Mouse (Mus musculus) intestine, embryonic 15.5 days (tissue): Measurements from ENCODE around the gene Ccdc61. TPM values are rescaled to one million over a fixed set of nuclear protein-coding genes. Genes with fewer than 3 reads are reported as not detected.
A peak's percentile ranks its signal among the peaks of the same experiment; 100 is the strongest.

Experiments
- ATAC-seq: fragments of 200-750 bp; cut with Nextera tagmentation; 2 replicates; pipeline ENCODE4 v1.8.0; 2017; ENCODE audit warnings: moderate TSS enrichment, moderate library complexity
- H3K27ac ChIP-seq: fragments of 300-500 bp; sonication (generic); 2 replicates; pipeline ENCODE4 v1.5.1; 2015; ENCODE audit warnings: mild to moderate bottlenecking, inconsistent platforms
- H3K27me3 ChIP-seq: fragments of 300-500 bp; sonication (generic); replicated peaks from 2 replicates; pipeline ENCODE4 v1.6.1; 2015; ENCODE audit warnings: inconsistent platforms
- H3K36me3 ChIP-seq: fragments of 300-500 bp; sonication (generic); 2 replicates; pipeline ENCODE4 v1.6.1; 2015; ENCODE audit warnings: inconsistent platforms
- H3K4me1 ChIP-seq: fragments of 300-500 bp; sonication (generic); replicated peaks from 2 replicates; pipeline ENCODE4 v1.6.1; 2015; ENCODE audit warnings: inconsistent platforms
- H3K4me2 ChIP-seq: fragments of 300-500 bp; sonication (generic); replicated peaks from 2 replicates; pipeline ENCODE4 v1.6.1; 2015; ENCODE audit warnings: mild to moderate bottlenecking, inconsistent platforms
- H3K4me3 ChIP-seq: fragments of 300-500 bp; sonication (generic); replicated peaks from 2 replicates; pipeline ENCODE4 v1.5.1; 2015; ENCODE audit warnings: inconsistent platforms
- H3K9ac ChIP-seq: fragments of 300-500 bp; sonication (generic); 2 replicates; pipeline ENCODE4 v1.6.1; 2015; ENCODE audit warnings: inconsistent platforms
- H3K9me3 ChIP-seq: fragments of 300-500 bp; sonication (generic); 2 replicates; pipeline ENCODE4 v1.6.1; 2016; ENCODE audit warnings: inconsistent platforms
- WGBS: fragments of 180-500 bp; shearing (Covaris S2); methylation state at CpG from one replicate; pipeline ENCODE4 v1.1.7; 2015; 5-methylcytosine and 5-hydroxymethylcytosine counted together
- polyA plus RNA-seq: library from polyadenylated mRNA; unstranded; fragments of >200 nt; fragmentation: Nextera tagmentation; extraction: Ambion mirVana; gene quantifications from 2 replicates; pipeline ENCODE4 v1.2.1, GENCODE M21; 2015

The Ccdc61 gene
- polyA plus RNA-seq, result 25.2 and 29.2 TPM in 2 replicates

- Histone ChIP-seq H3K4me3 (peak within 1 kb of the TSS; percentile 69), H3K27ac (no peak within 1 kb of the TSS), H3K9me3 (no peaks in the 10 kb centered on the region), H3K36me3 (0 out of 2 replicates have a peak, but pooled peaks cover 2% of the 10 kb centered on the region), H3K9ac (peak within 1 kb of the TSS; percentile 55), H3K4me2 (peak within 1 kb of the TSS; percentile 78), H3K27me3 (no peaks in the 10 kb centered on the region), H3K4me1 (peaks cover 13% of the 10 kb centered on the region)
- ATAC-seq, result peak; percentile 100
- under 1% methylated on average over 33 of the region's 33 CpGs for WGBS
Observed at GRCm38 (mm10) chr7:18910241-18910831, at the start of gene Ccdc61. Ccdc61 (minus strand) TSS chr7:18910415.

- no peak for ATAC-seq
- H3K9ac ChIP-seq, result no peak overlapping the region
- no peak overlapping the region for H3K27ac ChIP-seq
- no peaks in the 10 kb centered on the region for H3K9me3 ChIP-seq
- H3K36me3 ChIP-seq, result no peaks in the 10 kb centered on the region
- no peak overlapping the region for H3K4me3 ChIP-seq
- peaks cover 74% of the 10 kb centered on the region for H3K27me3 ChIP-seq
- H3K4me1 ChIP-seq, result peaks cover 23% of the 10 kb centered on the region
- no peak overlapping the region for H3K4me2 ChIP-seq
- WGBS, result 53% methylated on average over 8 of the region's 8 CpGs
Observed at GRCm38 (mm10) chr7:18959446-18959845, 49.2 kb upstream of the Ccdc61 start.

DNA sequence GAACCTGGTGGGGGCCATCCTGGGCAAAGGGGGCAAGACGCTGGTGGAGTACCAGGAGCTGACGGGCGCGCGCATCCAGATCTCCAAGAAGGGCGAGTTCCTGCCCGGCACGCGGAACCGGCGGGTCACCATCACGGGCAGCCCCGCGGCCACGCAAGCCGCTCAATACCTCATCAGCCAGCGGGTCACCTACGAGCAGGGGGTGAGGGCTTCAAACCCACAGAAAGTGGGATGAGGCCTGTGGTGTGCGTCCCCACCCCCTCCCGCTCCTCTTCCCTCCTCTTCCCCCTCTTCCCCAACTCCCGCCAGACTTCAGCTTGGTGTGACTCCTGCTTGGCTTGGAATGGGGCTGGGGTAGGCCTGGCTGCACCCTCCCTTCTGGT, 48.2 kb upstream of the Ccdc61 start:
- Histone ChIP-seq H3K4me1 (peaks cover 22% of the 10 kb centered on the region), H3K4me2 (peak overlapping the region; percentile 99), H3K36me3 (no peaks in the 10 kb centered on the region), H3K27me3 (peaks cover 66% of the 10 kb centered on the region), H3K27ac (no peak overlapping the region), H3K9ac (peak overlapping the region; percentile 73), H3K4me3 (peak overlapping the region; percentile 68), H3K9me3 (no peaks in the 10 kb centered on the region)
- WGBS, result 2% methylated on average over 21 of the region's 21 CpGs
- peak; percentile 35 for ATAC-seq

- Histone ChIP-seq H3K4me3 (peak overlapping the region; percentile 68), H3K9ac (peak overlapping the region; percentile 73), H3K27ac (no peak overlapping the region), H3K36me3 (no peaks in the 10 kb centered on the region), H3K4me2 (peak overlapping the region; percentile 99), H3K27me3 (peaks cover 60% of the 10 kb centered on the region), H3K9me3 (no peaks in the 10 kb centered on the region), H3K4me1 (peaks cover 17% of the 10 kb centered on the region)
- peak; percentile 89 for ATAC-seq
- WGBS, result under 1% methylated on average over 82 of the region's 107 CpGs
Observed at GRCm38 (mm10) chr7:18957569-18958383, 47.6 kb upstream of the Ccdc61 start.

GRCm38 (mm10) chr7:18951397-18951796, 41.2 kb upstream of the Ccdc61 start:
- Histone ChIP-seq H3K4me1 (no peaks in the 10 kb centered on the region), H3K27me3 (peaks cover 6% of the 10 kb centered on the region), H3K9me3 (no peaks in the 10 kb centered on the region), H3K4me2 (no peak overlapping the region), H3K36me3 (no peaks in the 10 kb centered on the region), H3K27ac (no peak overlapping the region), H3K9ac (no peak overlapping the region), H3K4me3 (no peak overlapping the region)
- ATAC-seq, result no peak
- 19% methylated on average over 15 of the region's 15 CpGs for WGBS

- no peaks in the 10 kb centered on the region for H3K36me3 ChIP-seq
- no peak overlapping the region for H3K9ac ChIP-seq
- whole genome bisulfite sequencing, result 23% methylated on average over 18 of the region's 18 CpGs
- peaks cover 4% of the 10 kb centered on the region; the same call in 1 of the 2 replicates for H3K27me3 ChIP-seq
- no peak overlapping the region for H3K27ac ChIP-seq
- no peak overlapping the region for H3K4me3 ChIP-seq
- H3K4me2 ChIP-seq, result no peak overlapping the region
- H3K9me3 ChIP-seq, result no peaks in the 10 kb centered on the region
- no peak for ATAC-seq
- H3K4me1 ChIP-seq, result no peaks in the 10 kb centered on the region
Observed at GRCm38 (mm10) chr7:18950523-18951315, 40.5 kb upstream of the Ccdc61 start.

DNA sequence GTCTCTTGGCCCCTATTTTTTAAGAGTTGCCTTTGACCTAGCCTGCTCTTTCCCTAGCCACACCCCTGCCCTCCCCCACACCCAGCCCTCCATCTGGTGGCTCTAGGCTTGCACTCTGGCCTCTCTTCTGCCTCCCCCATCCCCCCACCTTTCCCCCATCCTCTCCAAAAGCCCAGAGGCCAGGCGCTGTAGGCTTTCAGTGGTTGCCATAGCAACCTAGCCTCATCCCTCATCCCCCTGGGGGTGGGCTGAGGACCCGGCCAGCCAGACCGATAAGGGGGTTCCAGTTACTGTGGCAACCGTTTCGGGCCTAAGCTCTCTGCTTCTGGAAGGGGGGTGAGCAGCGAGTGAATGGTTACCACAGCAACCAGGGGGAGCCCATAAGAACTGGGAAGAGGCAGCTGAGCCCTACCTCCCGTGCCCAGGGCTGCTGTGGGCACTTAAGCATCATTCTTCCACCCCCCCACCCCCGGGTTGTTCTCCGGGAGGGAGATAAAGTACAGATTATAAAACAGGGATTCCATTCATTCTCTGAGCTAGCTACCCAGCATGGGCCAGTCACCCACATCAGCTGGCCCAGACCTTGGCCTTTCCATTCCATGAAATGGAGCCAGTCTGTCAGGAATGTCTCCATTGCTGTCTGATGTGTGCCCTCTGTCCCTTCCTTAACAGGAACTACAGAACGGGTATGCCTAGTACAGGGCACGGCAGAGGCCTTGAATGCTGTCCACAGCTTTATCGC, 39.7 kb upstream of the Ccdc61 start:
- H3K9ac ChIP-seq, result no peak overlapping the region
- ATAC-seq, result no peak
- no peak overlapping the region for H3K4me2 ChIP-seq
- peaks cover 4% of the 10 kb centered on the region; the same call in 1 of the 2 replicates for H3K27me3 ChIP-seq
- H3K36me3 ChIP-seq, result no peaks in the 10 kb centered on the region
- H3K9me3 ChIP-seq, result no peaks in the 10 kb centered on the region
- no peaks in the 10 kb centered on the region for H3K4me1 ChIP-seq
- H3K27ac ChIP-seq, result no peak overlapping the region
- 35% methylated on average over 12 of the region's 12 CpGs for WGBS
- H3K4me3 ChIP-seq, result no peak overlapping the region

DNA sequence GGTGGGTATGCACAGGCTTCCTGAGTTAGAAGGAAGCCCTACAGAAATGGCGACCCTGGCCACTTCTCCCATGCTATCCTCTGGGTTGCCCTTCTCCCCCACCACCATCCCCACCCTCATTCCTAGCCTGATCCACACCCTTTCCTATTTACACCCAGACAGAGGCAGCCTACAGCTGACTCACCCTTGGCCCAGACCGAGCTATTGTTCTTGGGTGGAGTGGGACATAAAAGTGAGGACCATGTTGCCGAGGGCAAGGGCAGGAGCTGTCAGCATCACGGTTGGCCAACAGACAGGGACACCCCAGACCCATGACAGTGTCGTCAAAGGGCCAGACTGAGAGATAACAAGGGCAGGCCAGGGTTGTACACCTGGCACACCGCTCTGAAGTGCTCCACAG, 37.9 kb upstream of the Ccdc61 start:
- 60% methylated on average over 6 of the region's 6 CpGs for WGBS
- H3K36me3 ChIP-seq, result no peaks in the 10 kb centered on the region
- no peaks in the 10 kb centered on the region for H3K9me3 ChIP-seq
- no peaks in the 10 kb centered on the region for H3K4me1 ChIP-seq
- peaks cover 4% of the 10 kb centered on the region; the same call in 1 of the 2 replicates for H3K27me3 ChIP-seq
- H3K9ac ChIP-seq, result no peak overlapping the region
- no peak overlapping the region for H3K4me2 ChIP-seq
- no peak for ATAC-seq
- no peak overlapping the region for H3K27ac ChIP-seq
- H3K4me3 ChIP-seq, result no peak overlapping the region

DNA sequence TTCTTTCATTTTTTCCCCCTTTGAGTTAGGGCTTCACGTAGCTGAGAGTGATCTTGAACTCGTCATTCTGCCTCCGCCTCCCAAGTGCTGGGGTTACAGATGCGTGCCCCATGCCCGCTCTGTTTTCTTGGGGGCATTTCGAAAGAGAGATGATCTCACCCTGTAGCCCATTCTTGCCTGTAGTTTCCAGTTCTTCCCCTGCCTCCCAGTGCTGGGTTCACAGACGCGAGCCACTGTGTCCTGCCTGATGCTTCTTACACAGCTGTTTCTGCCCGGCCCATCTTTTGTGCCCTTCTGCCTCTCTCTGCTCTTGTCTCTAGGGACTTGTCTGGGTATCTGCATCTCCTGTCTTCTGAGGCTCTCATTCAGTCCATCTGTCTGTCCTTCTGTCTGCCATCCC, 32.6 kb upstream of the Ccdc61 start:
- Histone ChIP-seq H3K36me3 (no peaks in the 10 kb centered on the region), H3K4me3 (no peak overlapping the region), H3K9ac (no peak overlapping the region), H3K27me3 (no peaks in the 10 kb centered on the region; the same call in 1 of the 2 replicates), H3K27ac (no peak overlapping the region), H3K4me2 (no peak overlapping the region), H3K4me1 (no peaks in the 10 kb centered on the region), H3K9me3 (no peaks in the 10 kb centered on the region)
- 57% methylated on average over 9 of the region's 9 CpGs for WGBS
- ATAC-seq, result no peak

DNA sequence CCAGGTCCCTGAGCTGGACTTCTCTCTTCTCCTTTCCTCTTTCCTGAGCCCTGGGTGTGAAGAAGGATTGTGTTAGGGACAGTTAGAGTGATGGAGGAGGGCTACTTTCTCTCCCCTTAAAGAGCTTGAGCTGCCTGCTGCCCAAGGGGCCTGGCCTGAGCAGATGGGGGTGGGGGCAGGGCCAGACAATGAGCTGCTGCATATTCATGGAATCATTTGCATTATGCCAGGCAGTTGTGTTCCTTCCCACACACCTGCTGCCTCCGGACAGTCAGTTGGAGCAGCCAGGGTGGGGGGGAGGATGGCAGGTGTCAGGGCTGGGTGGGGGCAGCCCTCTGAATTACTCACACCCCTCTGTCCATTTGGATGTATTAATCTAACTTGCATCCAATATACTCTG, 32.2 kb upstream of the Ccdc61 start:
- Histone ChIP-seq H3K9ac (no peak overlapping the region), H3K4me1 (no peaks in the 10 kb centered on the region), H3K27ac (no peak overlapping the region), H3K4me2 (no peak overlapping the region), H3K9me3 (no peaks in the 10 kb centered on the region), H3K27me3 (no peaks in the 10 kb centered on the region; the same call in 1 of the 2 replicates), H3K4me3 (no peak overlapping the region), H3K36me3 (no peaks in the 10 kb centered on the region)
- WGBS, result 26% methylated on average over 1 of the region's 1 CpGs
- ATAC-seq, result no peak

- WGBS, result 31% methylated on average over 3 of the region's 3 CpGs
- peaks cover 52% of the 10 kb centered on the region for H3K27me3 ChIP-seq
- H3K4me1 ChIP-seq, result peaks cover 15% of the 10 kb centered on the region; the same call in 1 of the 2 replicates
- no peak overlapping the region for H3K9ac ChIP-seq
- H3K4me3 ChIP-seq, result no peak overlapping the region
- no peak for ATAC-seq
- H3K9me3 ChIP-seq, result no peaks in the 10 kb centered on the region
- no peak overlapping the region for H3K4me2 ChIP-seq
- no peaks in the 10 kb centered on the region for H3K36me3 ChIP-seq
- no peak overlapping the region for H3K27ac ChIP-seq
Observed at GRCm38 (mm10) chr7:18927759-18928158, 17.5 kb upstream of the Ccdc61 start.
